Mouse (Mus musculus) embryonic fibroblast, embryonic 13.5 days (primary cell): ENCODE measurements at regions not wholly inside any gene's neighbourhood (a gene's known extent, or its start where the extent isn't known, plus 50 kb on each side); places are given as distances from the start of the nearest gene placed in this dataset.

Experiments
- H3K27ac ChIP-seq: 2 replicates; pipeline ENCODE4 v1.5.1; 2012; ENCODE audit warnings: low read length, control low read depth, inconsistent platforms; ENCODE audit not compliant: insufficient read depth
- H3K4me1 ChIP-seq: 2 replicates; pipeline ENCODE4 v1.6.1; 2011; ENCODE audit warnings: low read length; ENCODE audit not compliant: control insufficient read depth, insufficient read depth
- H3K4me3 ChIP-seq: 2 replicates; pipeline ENCODE4 v1.5.1; 2011; ENCODE audit warnings: mild to moderate bottlenecking, control low read depth, low read length; ENCODE audit not compliant: insufficient read depth
- CTCF ChIP-seq: IDR thresholded peaks from 2 replicates; pipeline ENCODE4 v1.5.1; 2011; ENCODE audit warnings: mild to moderate bottlenecking, control low read depth, low read length, moderate library complexity, borderline replicate concordance; ENCODE audit not compliant: insufficient read depth
- POLR2A ChIP-seq: IDR thresholded peaks from 2 replicates; pipeline ENCODE4 v1.6.1; 2011; ENCODE audit warnings: low read depth, mild to moderate bottlenecking, control low read depth, low read length, moderate library complexity

DNA sequence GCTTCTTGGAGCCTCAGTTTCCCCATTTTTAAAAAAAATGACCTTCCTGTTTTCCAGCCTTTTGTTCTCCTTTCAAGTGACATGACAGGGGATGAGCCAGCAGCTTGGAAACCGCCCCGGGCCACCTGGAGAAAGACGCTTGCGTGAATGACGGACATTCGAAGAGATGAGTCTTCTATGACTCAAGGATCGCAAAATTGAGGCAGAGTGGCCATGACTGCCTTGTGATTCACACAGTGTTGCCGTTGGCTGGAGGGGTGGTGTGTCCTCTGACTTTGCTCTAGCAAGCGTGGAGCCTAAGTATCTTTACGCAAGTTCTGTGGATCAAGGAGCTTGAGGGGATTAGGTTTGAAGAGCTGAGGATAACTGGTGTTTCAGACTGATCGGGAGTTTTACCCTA lies 205.0 kb upstream of the Serp2 start:
- TF ChIP-seq POLR2A (no peak), CTCF (no peak)

DNA sequence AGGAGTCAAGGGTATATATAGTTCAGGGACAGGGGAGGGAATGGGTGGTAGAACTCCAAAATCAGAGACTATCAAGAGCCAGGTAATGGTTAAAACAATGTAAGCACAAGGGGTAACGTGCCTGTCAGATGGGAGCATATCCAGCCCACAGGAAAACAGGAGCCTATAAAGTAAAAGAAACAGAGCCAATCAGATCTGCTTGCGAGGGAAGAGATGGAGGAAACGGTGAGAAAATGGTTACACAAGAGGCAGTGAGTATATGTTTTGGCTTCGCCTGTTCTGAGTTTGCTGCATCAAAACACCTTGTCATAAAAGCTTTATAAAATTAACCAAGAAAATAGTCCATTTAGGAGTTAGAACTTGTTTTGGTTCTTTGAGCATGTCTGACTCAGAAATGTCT lies 204.6 kb upstream of the Serp2 start:
- no peak overlapping the region for H3K4me3 ChIP-seq
- H3K4me1 ChIP-seq = no peaks in the 10 kb centered on the region; the same call in 1 of the 2 replicates
- no peak overlapping the region for H3K27ac ChIP-seq
- TF ChIP-seq POLR2A = no peak
- TF ChIP-seq CTCF = no peak

More for the DNA sequence above, 205.0 kb upstream of the Serp2 start:
- Histone ChIP-seq H3K27ac (no peak overlapping the region), H3K4me1 (no peaks in the 10 kb centered on the region; the same call in 1 of the 2 replicates), H3K4me3 (no peak overlapping the region)

DNA sequence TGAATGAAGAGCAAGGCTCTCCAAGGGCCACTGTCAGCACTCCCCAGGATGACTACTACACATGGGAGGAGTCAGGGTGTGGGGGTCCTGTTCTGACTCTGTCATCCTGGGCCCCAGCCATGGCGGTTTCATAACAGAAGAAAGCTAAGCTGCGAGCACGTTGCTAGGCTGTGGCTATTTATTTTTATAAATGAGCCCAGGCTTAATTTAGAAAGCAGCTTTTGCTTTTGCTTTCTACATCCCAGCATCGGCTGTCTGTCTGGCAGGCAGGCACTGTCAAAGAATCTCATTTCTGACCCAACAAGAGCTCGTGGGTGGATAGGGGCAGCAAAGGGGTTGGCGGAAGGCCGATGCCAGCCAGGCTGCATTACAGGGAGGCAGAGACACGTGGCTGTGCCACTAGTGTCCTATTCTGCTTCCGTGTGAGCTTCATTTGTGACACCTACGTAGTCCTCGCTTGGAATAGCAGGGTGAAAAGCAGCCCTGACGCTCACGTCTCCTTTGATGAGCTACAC lies 203.9 kb upstream of the Serp2 start:
- TF ChIP-seq CTCF = no peak
- no peak for TF ChIP-seq POLR2A
- H3K4me3 ChIP-seq = no peak overlapping the region
- no peak overlapping the region for H3K27ac ChIP-seq
- H3K4me1 ChIP-seq = no peaks in the 10 kb centered on the region; the same call in 1 of the 2 replicates

DNA sequence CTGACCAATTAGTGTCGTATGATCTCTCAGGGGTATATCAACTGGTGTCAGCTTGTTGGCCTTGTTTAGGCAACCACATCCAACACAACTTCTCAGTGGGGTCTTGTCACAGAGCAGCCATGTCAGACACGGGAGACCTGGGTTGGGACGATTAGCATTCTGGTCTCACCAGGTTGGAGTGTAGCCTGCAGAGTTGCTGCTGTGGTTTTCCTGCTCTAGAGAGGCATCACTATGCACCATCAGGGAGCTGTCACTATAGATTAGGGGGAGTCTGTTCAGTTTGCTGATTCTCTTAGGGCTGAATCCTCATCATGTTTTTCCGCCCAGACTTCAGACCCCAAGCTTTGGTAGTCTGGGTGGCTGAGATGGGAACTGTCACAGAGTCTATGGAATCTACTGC lies 202.7 kb upstream of the Serp2 start:
- no peak overlapping the region for H3K4me3 ChIP-seq
- TF ChIP-seq POLR2A (no peak), CTCF (no peak)
- H3K27ac ChIP-seq = no peak overlapping the region
- no peaks in the 10 kb centered on the region; the same call in 1 of the 2 replicates for H3K4me1 ChIP-seq

DNA sequence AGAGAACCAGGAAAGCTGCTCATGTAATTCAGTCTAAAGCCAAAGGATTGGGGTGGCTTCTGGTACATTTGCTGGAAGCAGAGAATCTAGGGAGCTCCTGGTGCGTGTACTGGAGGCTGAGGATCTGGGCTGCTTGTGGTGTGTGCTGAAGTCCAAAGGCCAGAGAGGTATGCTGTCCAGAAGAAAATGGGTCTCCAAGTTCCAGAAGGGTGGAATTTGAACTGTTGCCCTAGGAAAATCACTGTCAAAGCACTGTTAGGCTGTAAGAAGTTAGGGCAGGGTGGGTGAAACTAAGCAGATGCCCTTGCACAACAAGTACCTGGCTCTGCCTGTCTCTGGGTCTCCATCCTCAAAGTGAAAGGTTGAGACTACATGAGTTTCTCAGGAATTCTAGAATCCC lies 201.9 kb upstream of the Serp2 start:
- no peaks in the 10 kb centered on the region for H3K4me1 ChIP-seq
- no peak for TF ChIP-seq POLR2A
- no peak for TF ChIP-seq CTCF
- H3K27ac ChIP-seq = no peak overlapping the region
- no peak overlapping the region for H3K4me3 ChIP-seq

DNA sequence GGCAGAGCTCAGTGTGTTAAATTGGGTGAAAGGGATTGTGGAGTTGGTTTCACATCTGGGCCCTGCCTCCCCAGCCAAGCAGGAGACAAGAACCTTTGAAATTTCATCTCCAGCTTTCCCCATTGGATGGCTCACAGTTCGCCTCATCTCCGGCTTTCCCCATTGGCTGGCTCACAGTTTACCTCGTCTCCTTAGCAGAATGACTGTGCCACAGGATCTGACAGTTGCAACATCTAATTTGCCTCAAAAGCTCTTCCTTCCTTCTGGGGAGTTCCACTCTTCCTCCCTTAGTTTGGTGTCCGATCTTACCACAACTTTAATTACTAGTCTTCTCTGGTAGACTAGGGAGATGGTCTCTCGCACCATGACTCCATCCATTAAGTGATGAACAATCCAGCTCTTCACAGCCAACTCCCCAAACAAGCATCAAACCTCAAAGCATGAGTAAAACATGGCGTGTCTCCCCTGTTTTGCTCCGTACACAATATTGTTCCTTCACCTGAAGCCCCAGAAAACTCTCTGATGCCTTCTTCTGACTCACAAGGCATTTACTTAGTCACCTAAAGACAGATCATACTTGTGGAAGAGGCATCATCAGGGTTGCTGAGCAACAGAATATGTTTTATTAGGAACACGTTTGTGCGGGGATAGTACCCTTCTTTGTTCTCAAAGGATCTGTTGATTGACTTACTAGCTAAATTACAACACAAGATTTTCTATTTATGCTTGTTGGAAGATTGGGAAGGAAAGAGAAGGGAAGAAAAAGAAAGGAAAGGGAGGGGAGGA lies 199.1 kb upstream of the Serp2 start:
- H3K4me3 ChIP-seq = no peak overlapping the region
- H3K4me1 ChIP-seq = no peaks in the 10 kb centered on the region
- TF ChIP-seq CTCF (no peak), POLR2A (no peak)
- H3K27ac ChIP-seq = no peak overlapping the region

DNA sequence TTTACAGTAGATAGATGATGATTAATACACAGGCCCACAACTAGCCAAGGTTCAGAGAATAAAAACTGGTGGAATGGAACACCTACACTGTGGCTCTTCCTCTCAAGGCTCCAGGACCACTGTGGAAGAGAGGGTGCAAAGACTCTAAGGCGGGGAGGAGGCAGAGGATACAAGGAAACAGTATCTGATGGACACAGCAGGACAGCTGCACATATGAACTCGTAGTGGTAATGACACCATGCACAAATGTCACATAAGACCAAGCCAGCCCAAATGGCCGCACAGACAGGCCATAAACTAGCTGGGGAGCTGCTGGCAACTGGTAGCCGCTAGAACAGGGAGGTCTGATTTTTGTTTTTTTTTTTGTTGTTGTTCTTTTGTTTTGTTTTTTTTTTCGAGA lies 197.0 kb upstream of the Serp2 start:
- TF ChIP-seq POLR2A = no peak
- no peak for TF ChIP-seq CTCF
- Histone ChIP-seq H3K27ac (no peak overlapping the region), H3K4me3 (no peak overlapping the region), H3K4me1 (no peaks in the 10 kb centered on the region)

DNA sequence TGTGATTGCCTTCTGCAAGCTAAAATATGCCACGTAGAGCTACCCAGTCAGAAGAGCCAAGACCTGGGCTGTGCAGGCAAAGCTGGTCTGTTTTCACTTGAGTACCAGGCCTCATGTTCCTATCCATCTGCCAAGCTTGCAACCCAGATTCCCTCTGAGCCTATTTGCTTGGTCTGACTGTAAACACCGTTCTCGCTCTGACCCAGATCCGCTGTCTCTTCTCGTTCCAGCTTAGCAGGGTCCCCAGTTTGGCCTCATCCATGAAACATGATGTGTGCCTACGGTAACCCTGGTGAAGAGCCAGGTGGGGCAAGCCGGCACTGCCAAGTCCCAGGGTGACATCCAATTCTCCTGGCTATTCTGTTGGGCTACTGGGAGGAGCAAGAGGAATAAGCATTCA lies 192.5 kb upstream of the Serp2 start:
- TF ChIP-seq CTCF (no peak), POLR2A (no peak)
- Histone ChIP-seq H3K4me1 (no peaks in the 10 kb centered on the region), H3K4me3 (no peak overlapping the region), H3K27ac (no peak overlapping the region)

DNA sequence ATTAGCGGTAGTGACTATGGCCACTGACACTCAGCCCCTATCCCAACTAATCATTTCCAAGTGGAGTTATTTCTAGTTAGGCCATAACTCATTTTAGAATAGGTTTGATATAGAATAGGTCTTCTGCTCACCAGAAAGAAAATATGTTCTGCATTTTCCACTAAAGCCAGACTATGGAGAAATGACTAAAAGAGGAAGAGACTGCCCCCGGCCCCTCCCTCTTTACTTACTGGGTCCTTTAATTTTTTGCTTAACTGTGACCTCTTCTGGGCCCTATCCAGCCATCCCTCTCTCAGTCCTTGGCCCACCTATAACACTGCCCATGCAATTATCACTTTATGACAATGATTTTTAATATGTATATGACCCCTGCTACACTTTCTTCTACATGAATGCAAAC lies 192.0 kb upstream of the Serp2 start:
- TF ChIP-seq CTCF (no peak), POLR2A (no peak)
- Histone ChIP-seq H3K27ac (no peak overlapping the region), H3K4me1 (no peaks in the 10 kb centered on the region), H3K4me3 (no peak overlapping the region)

DNA sequence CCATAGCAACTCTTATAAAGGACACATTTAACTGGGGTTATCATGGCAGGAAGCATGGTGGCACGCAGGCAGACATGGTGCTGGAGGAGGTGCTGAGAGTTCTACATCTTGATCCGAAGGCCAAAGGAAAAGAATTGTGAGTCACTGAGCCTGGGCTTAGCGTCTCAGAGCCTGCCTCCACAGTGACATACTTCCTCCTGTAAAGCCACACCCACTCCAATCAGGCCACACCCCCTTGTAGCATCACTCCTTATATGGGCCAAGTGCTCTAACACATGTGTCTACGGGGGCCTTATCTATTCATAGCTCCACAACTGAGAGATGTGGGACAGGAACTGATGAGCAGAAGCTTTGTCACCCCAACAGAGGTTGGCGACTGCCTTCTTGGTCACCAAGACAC lies 191.1 kb upstream of the Serp2 start:
- no peak overlapping the region for H3K4me3 ChIP-seq
- H3K4me1 ChIP-seq = no peaks in the 10 kb centered on the region
- H3K27ac ChIP-seq = no peak overlapping the region
- TF ChIP-seq CTCF = no peak

DNA sequence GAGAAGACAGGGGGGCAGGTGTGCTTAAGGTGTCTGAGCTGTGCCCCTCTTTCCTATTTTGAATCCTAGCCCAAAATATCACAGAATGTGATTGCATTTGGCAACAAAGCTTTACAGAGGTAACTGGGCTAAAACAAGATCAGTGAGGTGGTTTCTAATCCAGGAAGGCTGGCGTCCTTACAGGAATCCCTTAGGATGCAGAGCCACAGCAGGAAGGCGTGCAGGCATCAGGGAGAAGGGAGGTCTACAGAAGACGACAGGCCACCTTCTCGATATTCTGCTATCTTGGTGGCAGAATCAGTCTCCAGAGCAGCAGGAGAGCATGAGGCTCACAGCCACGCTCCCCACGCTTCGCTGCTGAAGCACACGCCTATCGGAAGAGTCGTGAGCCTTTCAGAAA lies 189.6 kb upstream of the Serp2 start:
- H3K4me1 ChIP-seq = peaks cover 3% of the 10 kb centered on the region; the same call in 1 of the 2 replicates
- no peak overlapping the region for H3K4me3 ChIP-seq
- TF ChIP-seq POLR2A = no peak
- TF ChIP-seq CTCF = no peak
- H3K27ac ChIP-seq = no peak overlapping the region
